Mouse (Mus musculus) testis, adult 2 months (tissue): ENCODE data around the gene Tet2. TPM values are rescaled to one million over a fixed set of nuclear protein-coding genes. Genes with fewer than 3 reads are reported as not detected.

ENCODE experiments used
- H3K27ac ChIP-seq: fragments of 200-500 bp; 2 replicates; pipeline ENCODE4 v1.5.1; 2012; ENCODE audit warnings: low read depth, low read length; ENCODE audit not compliant: control insufficient read depth, insufficient read depth
- H3K27me3 ChIP-seq: fragments of 200-500 bp; 2 replicates; pipeline ENCODE4 v1.6.1; 2012; ENCODE audit warnings: mild to moderate bottlenecking, low read length, moderate library complexity; ENCODE audit not compliant: control insufficient read depth, insufficient read depth
- H3K36me3 ChIP-seq: fragments of 200-500 bp; 2 replicates; pipeline ENCODE4 v1.6.1; 2012; ENCODE audit warnings: mild to moderate bottlenecking, low read length; ENCODE audit not compliant: control insufficient read depth, insufficient read depth
- H3K4me1 ChIP-seq: fragments of 200-500 bp; 2 replicates; pipeline ENCODE4 v1.6.1; 2012; ENCODE audit warnings: low read length; ENCODE audit not compliant: control insufficient read depth, insufficient read depth
- H3K4me3 ChIP-seq: fragments of 200-500 bp; 2 replicates; pipeline ENCODE4 v1.5.1; 2012; ENCODE audit warnings: low read depth, mild to moderate bottlenecking, low read length, moderate library complexity, mixed read lengths; ENCODE audit not compliant: control insufficient read depth
- CTCF ChIP-seq: fragments of 200-500 bp; IDR thresholded peaks from 2 replicates; pipeline ENCODE4 v1.5.1; 2012; ENCODE audit warnings: low read depth, mild to moderate bottlenecking, inconsistent platforms, low read length, moderate library complexity; ENCODE audit not compliant: control insufficient read depth, insufficient read depth, insufficient replicate concordance
- POLR2A ChIP-seq: fragments of 200-500 bp; IDR thresholded peaks from 2 replicates; pipeline ENCODE4 v1.6.1; 2012; ENCODE audit warnings: low read depth, mild to moderate bottlenecking, inconsistent platforms, low read length, moderate library complexity; ENCODE audit not compliant: control insufficient read depth
- polyA plus RNA-seq: library from polyadenylated mRNA; depleted of rRNA; stranded (reverse); fragments of >200 nt; gene quantifications from 2 replicates; pipeline ENCODE4 v1.2.3, GENCODE M21; 2012

Tet2 gene
- polyA plus RNA-seq, 1 experiment: 1.5 TPM

DNA sequence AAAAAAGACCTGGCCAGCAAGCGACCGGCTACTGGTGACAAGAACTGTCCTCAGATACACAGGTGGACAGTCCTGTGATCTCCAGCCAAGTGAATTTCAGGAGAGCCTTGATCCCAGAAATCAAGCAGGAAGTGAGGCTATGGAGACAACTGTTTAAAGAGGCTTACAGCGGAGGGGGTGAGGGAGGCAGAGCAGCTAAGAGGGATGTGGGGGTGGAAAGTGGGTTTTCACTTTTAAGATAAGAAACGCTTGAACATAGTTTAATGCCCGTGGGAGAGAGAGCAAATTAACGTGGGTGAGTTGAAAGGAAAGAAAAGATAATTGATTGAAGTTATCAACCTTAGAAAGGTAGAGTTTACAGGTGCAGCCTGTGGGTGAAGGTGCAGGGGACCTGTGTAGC is 12.7 kb upstream of the Tet2 start:
- H3K27ac ChIP-seq: no peak overlapping the region
- H3K4me1 ChIP-seq: peaks cover 2% of the 10 kb centered on the region; the same call in 1 of the 2 replicates
- TF ChIP-seq CTCF (no peak), POLR2A (no peak)
- H3K4me3 ChIP-seq: no peak overlapping the region
- H3K27me3 ChIP-seq: no peaks in the 10 kb centered on the region
- no peaks in the 10 kb centered on the region for H3K36me3 ChIP-seq

DNA sequence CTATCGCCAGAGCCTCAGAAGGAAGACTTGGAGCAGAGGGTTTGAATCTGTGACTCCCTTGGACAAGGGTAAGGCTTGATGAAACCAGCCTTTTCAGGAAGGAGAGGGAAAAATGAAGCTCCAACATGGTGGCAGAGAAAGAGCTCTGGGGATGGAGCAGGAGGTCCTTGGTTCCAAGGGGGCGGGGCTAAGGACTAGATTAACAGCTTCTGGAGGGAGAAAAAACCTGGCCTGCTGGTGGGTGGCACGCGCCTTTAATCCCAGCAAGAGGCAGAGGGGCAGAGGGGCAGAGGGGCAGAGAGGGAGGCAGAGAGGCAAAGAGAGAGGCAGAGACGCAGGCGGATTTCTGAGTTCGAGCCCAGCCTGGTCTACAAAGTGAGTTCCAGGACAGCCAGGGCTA is 12.2 kb upstream of the Tet2 start:
- no peak overlapping the region for H3K27ac ChIP-seq
- no peaks in the 10 kb centered on the region for H3K27me3 ChIP-seq
- peaks cover 2% of the 10 kb centered on the region; the same call in 1 of the 2 replicates for H3K4me1 ChIP-seq
- H3K4me3 ChIP-seq: no peak overlapping the region
- no peaks in the 10 kb centered on the region for H3K36me3 ChIP-seq
- TF ChIP-seq CTCF: no peak

DNA sequence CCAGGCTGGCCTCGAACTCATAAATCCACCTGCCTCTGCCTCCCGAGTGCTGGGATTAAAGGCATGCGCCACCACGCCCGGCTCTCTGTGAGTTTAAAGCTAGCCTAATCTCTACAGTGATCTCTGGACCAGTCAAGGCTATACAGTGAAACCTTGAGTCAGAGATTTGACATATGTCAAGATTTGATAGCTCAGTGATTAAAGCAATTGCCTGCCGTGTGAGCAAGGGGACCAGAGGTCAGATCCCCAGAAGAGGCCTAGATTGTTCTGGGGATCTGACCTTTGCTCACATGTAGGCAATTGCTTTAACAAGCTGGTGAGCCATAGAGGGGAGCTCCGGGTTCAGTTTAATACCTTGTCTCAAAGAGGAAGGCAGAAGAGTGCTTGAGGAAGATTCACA is 10.4 kb upstream of the Tet2 start:
- Histone ChIP-seq H3K4me3 (no peak overlapping the region), H3K27me3 (no peaks in the 10 kb centered on the region), H3K27ac (no peak overlapping the region), H3K4me1 (peaks cover 2% of the 10 kb centered on the region; the same call in 1 of the 2 replicates), H3K36me3 (no peaks in the 10 kb centered on the region)
- TF ChIP-seq POLR2A (no peak), CTCF (no peak)

DNA sequence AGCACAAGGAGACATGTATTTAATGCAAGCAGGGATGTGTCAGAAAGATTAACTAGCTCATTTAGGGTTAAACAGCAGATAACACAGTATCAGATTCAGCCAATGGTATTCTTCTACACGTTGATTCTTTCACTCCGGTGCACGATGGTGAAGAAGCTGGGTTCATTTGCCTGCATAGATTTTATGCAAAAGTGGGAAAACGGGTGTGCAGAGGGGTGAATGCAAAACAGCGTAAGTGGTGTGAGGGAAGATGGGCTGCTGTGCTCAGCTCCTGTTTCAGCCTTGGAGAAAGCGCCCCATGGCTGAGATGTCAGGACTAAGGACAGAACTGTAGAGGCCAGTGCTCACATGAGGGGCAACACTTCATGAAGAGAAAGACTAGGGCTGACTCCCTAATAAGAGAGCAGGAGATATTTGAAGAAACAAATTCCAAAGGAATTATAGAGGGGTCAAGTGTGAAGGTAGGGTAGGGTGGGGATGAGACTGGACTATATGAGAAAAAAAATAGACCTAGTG is 9.7 kb upstream of the Tet2 start:
- peaks cover 2% of the 10 kb centered on the region; the same call in 1 of the 2 replicates for H3K4me1 ChIP-seq
- TF ChIP-seq POLR2A (no peak), CTCF (no peak)
- no peak overlapping the region for H3K27ac ChIP-seq
- no peaks in the 10 kb centered on the region for H3K36me3 ChIP-seq
- H3K4me3 ChIP-seq: no peak overlapping the region
- no peaks in the 10 kb centered on the region for H3K27me3 ChIP-seq

DNA sequence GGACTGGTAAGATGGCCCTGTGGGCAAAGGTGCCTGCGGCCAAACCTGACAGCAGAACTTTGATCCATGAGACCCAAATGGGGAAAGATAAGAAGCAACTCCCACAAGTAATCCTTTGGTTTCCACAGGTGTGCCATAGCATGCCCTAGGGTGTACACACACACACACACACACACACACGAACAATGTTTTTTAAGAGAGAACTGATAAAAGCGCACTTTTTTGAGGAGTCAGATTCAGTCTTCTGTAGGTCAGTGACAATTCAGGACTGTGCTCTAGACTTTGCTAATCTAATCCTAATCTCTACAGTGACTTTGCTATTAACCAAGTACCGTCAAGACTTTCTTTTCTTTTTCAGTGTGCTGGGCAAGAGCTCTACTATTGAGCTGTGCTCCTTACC is 9.2 kb upstream of the Tet2 start:
- Histone ChIP-seq H3K27ac (no peak overlapping the region), H3K36me3 (no peaks in the 10 kb centered on the region), H3K27me3 (no peaks in the 10 kb centered on the region), H3K4me3 (no peak overlapping the region), H3K4me1 (peaks cover 2% of the 10 kb centered on the region; the same call in 1 of the 2 replicates)
- no peak for TF ChIP-seq POLR2A
- no peak for TF ChIP-seq CTCF

DNA sequence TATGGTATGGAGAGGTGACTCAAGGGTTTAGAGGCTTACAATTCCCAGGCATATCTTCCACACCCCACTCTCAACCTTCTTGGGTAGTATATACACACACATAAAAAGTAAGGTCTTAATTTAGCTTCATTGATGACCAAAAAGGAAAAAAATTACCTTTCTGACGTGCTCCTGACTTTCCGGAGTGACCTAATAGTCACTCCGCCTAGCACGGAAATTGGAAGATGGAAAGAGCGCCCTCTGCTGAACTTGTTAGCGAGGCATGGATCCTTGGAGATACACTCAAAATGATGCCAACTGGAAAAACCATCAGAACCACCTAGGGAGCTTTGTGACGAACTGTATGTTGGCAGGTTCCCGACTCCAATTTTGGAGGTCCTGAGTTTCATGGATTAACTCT is 7.0 kb upstream of the Tet2 start:
- no peaks in the 10 kb centered on the region for H3K27me3 ChIP-seq
- H3K36me3 ChIP-seq: no peaks in the 10 kb centered on the region
- TF ChIP-seq CTCF (no peak), POLR2A (no peak)
- no peak overlapping the region for H3K27ac ChIP-seq
- H3K4me3 ChIP-seq: no peak overlapping the region
- H3K4me1 ChIP-seq: peaks cover 2% of the 10 kb centered on the region; the same call in 1 of the 2 replicates

DNA sequence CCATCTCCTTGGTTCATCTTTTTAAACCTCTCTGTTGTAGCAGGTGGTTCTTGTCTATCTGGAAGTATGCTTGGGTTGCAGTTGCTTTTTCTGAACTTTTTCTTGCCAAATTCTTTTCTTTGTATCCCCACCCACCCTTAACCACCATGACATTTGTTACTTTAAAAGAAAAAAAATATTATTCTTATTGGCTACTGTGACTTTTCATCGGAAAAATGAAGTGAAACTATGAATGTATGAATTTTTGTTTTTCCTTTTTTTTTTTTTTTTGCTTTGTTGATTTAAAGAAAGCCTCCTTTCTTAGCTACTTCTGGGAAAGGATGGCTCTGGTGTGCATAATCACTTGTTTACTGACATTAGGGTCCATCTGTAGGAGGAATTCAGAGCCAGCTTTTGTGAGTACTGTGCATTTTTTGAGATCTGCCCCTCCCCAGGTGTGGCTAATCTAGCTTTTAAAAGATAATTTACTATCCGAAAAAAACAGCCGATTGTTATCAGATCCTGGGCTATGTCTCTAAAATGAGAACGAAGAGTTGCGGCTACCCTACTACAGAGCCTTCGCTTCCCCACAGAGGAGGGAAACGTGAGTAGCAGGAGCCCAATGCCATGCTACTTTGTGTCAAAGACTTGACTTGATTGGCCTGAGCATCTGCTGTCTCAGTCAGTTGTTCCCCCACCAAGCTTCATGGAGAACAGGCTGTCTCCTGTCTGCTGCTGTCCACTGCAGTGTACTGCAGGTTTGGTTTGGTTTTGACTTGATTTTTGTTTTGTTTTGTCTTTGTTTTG is 4.6 kb upstream of the Tet2 start:
- Histone ChIP-seq H3K4me3 (no peak overlapping the region), H3K27me3 (no peaks in the 10 kb centered on the region), H3K27ac (no peak overlapping the region), H3K4me1 (peaks cover 4% of the 10 kb centered on the region), H3K36me3 (no peaks in the 10 kb centered on the region)
- TF ChIP-seq CTCF (no peak), POLR2A (no peak)

DNA sequence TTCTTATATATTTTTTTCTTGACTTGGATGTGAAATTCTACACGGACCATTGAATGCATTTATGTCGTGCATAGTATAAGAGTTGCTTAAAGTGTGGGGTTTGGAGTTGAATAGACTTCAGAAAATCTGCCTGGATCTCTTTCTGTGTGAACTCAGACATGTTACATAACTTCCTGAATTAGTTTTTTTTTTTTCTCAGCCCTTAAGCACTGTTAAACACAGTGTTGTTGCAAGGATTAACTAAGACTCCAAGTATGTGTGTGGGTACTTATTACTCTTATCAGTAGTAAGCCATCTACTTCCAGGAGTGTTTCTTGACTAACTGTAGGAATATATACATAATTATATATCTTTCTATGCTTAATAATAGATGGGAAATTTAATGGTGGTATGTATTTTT is 3.7 kb upstream of the Tet2 start:
- no peaks in the 10 kb centered on the region for H3K27me3 ChIP-seq
- no peak overlapping the region for H3K4me3 ChIP-seq
- no peak for TF ChIP-seq CTCF
- no peak for TF ChIP-seq POLR2A
- H3K36me3 ChIP-seq: no peaks in the 10 kb centered on the region
- H3K4me1 ChIP-seq: peaks cover 9% of the 10 kb centered on the region
- H3K27ac ChIP-seq: no peak overlapping the region
